Mouse (Mus musculus): ENCODE measurements around the gene Gbf1. TPM values are rescaled to one million over a fixed set of nuclear protein-coding genes. Genes with fewer than 3 reads are reported as not detected.

Gene Gbf1
- polyA plus RNA-seq, 1 experiment from 2014 or later = 59.3 TPM

- peak overlapping the region; percentile 51 for H3K4me3 ChIP-seq (replicated peaks)
- 1% methylated on average over 51 of the region's 54 CpGs for WGBS
- H3K27me3 ChIP-seq (replicated peaks) = peaks cover 26% of the 10 kb centered on the region
- H3K9ac ChIP-seq = peak overlapping the region; percentile 58; the same call in 1 of the 2 replicates
- H3K36me3 ChIP-seq = 0 out of 2 replicates have a peak, but pooled peaks cover 5% of the 10 kb centered on the region
- ATAC-seq (ENCODE audit: insufficient read depth, low FRiP score, low read depth) = no peak
- H3K27ac ChIP-seq = peak overlapping the region; percentile 91
- peaks cover 26% of the 10 kb centered on the region for H3K4me1 ChIP-seq
- peak overlapping the region; percentile 100 for H3K4me2 ChIP-seq
- no peaks in the 10 kb centered on the region for H3K9me3 ChIP-seq
Measured at GRCm38 (mm10) chr19:46329031-46329641, 176.8 kb downstream of the Gbf1 start.

DNA sequence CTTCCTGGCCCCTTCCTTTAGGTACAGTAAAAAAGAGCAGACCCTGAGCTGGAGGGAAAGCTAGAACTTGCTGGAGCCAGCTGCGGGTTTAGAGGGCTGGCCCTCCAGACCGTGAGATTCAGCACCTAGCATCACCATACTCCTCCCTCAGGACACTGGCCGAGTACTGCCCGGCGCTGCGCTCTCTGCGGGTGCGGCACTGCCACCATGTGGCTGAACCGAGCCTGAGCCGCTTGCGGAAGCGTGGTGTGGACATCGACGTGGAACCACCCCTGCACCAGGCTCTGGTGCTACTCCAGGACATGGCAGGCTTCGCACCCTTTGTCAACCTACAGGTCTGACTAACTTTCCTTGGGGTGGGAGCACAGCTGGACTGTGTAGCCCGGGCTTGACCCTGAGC is 177.6 kb downstream of the Gbf1 start:
- 6% methylated on average over 16 of the region's 16 CpGs for WGBS
- no peak overlapping the region for H3K27ac ChIP-seq

GRCm38 (mm10) chr19:46330696-46331095 is 178.4 kb downstream of the Gbf1 start:
- ATAC-seq (ENCODE audit: insufficient read depth, low FRiP score, low read depth) = no peak
- no peak overlapping the region for H3K4me2 ChIP-seq
- H3K9ac ChIP-seq = no peak overlapping the region
- H3K36me3 ChIP-seq = 0 out of 2 replicates have a peak, but pooled peaks cover 5% of the 10 kb centered on the region
- H3K9me3 ChIP-seq = no peaks in the 10 kb centered on the region
- no peak overlapping the region for H3K4me3 ChIP-seq (replicated peaks)
- H3K27ac ChIP-seq = no peak overlapping the region
- 91% methylated on average over 12 of the region's 12 CpGs for WGBS
- H3K27me3 ChIP-seq (replicated peaks) = peaks cover 10% of the 10 kb centered on the region
- peaks cover 26% of the 10 kb centered on the region for H3K4me1 ChIP-seq

More for the DNA sequence above, 177.6 kb downstream of the Gbf1 start:
- Histone ChIP-seq H3K9me3 (no peaks in the 10 kb centered on the region), H3K27me3 (replicated peaks) (peaks cover 18% of the 10 kb centered on the region), H3K4me3 (replicated peaks) (no peak overlapping the region), H3K4me2 (peak overlapping the region; percentile 100), H3K9ac (no peak overlapping the region), H3K4me1 (peaks cover 26% of the 10 kb centered on the region), H3K36me3 (0 out of 2 replicates have a peak, but pooled peaks cover 5% of the 10 kb centered on the region)
- peak; percentile 61 for ATAC-seq (ENCODE audit: insufficient read depth, low FRiP score, low read depth)

DNA sequence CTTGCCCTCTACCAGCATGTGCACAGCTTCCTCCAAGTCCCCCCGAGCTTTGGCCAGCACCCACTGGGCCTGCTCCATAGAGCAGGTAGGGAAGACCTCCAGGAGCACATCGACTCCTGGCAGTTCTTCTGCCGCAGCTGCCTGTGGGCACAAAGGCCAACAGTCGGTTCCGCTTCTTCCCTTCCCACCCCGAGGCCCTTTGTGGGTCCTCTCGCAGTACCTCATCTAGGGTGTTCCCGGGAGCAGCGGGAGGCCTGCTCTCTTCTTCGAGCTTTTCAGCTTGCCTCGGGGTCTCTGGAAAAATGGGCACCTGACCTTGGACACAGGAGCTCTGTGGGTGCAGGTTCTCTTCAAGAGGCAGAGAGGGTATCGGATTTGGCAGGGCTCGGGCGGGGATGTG is 179.0 kb downstream of the Gbf1 start:
- 93% methylated on average over 14 of the region's 14 CpGs for WGBS
- no peak overlapping the region for H3K4me2 ChIP-seq
- no peak for ATAC-seq (ENCODE audit: insufficient read depth, low FRiP score, low read depth)

GRCm38 (mm10) chr19:46331936-46332335 is 179.6 kb downstream of the Gbf1 start:
- H3K27me3 ChIP-seq (replicated peaks) = no peaks in the 10 kb centered on the region
- H3K9me3 ChIP-seq = no peaks in the 10 kb centered on the region
- WGBS = 70% methylated on average over 3 of the region's 3 CpGs
- no peak overlapping the region for H3K4me3 ChIP-seq (replicated peaks)
- no peak overlapping the region for H3K4me2 ChIP-seq
- 0 out of 2 replicates have a peak, but pooled peaks cover 5% of the 10 kb centered on the region for H3K36me3 ChIP-seq
- H3K4me1 ChIP-seq = peaks cover 21% of the 10 kb centered on the region
- no peak overlapping the region for H3K27ac ChIP-seq
- no peak overlapping the region for H3K9ac ChIP-seq
- no peak for ATAC-seq (ENCODE audit: insufficient read depth, low FRiP score, low read depth)

More for the DNA sequence above, 179.0 kb downstream of the Gbf1 start:
- Histone ChIP-seq H3K4me3 (replicated peaks) (no peak overlapping the region), H3K27ac (no peak overlapping the region), H3K9me3 (no peaks in the 10 kb centered on the region), H3K36me3 (0 out of 2 replicates have a peak, but pooled peaks cover 5% of the 10 kb centered on the region), H3K4me1 (peaks cover 26% of the 10 kb centered on the region), H3K27me3 (replicated peaks) (peaks cover 6% of the 10 kb centered on the region), H3K9ac (no peak overlapping the region)

DNA sequence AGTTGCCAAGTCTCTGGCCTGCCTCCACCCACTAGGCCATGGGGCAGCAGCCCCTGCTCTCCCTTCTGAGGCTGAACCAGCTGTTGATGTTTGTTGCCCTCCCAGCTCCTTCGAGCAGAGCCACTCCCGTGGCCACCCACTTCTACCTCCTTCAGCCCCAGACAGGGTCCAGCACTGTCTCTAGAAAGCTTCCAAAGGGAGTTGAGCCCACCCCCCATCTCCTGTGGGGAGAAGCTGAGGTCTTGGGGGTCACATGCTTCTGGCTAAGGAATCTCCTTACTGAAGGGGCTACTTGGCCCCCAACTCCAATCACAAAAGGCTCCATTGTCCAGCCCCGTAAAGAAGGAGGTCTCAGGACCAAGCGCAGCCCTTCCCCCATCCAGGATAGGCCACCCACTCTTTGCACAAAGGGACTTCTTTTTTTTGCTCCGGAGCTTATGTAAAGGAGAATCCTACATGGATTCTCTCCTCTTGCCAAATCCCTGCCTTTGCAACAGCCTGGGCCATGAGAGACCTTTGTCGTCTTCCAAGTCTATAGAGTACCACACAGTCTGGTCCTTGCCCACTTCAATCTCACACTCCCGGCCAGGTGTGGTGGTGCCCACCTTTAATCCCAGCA is 180.5 kb downstream of the Gbf1 start:
- H3K9ac ChIP-seq = no peak overlapping the region
- 74% methylated on average over 7 of the region's 7 CpGs for WGBS

GRCm38 (mm10) chr19:46333906-46334305 is 181.6 kb downstream of the Gbf1 start:
- Histone ChIP-seq H3K4me2 (no peak overlapping the region), H3K9me3 (no peaks in the 10 kb centered on the region), H3K27me3 (replicated peaks) (no peaks in the 10 kb centered on the region), H3K4me1 (peaks cover 14% of the 10 kb centered on the region), H3K9ac (no peak overlapping the region), H3K4me3 (replicated peaks) (no peak overlapping the region), H3K27ac (no peak overlapping the region), H3K36me3 (0 out of 2 replicates have a peak, but pooled peaks cover 5% of the 10 kb centered on the region)
- WGBS = 88% methylated on average over 3 of the region's 3 CpGs
- ATAC-seq (ENCODE audit: insufficient read depth, low FRiP score, low read depth) = no peak

More for the DNA sequence above, 180.5 kb downstream of the Gbf1 start:
- Histone ChIP-seq H3K27ac (no peak overlapping the region), H3K9me3 (no peaks in the 10 kb centered on the region), H3K4me3 (replicated peaks) (no peak overlapping the region), H3K4me1 (peaks cover 16% of the 10 kb centered on the region), H3K36me3 (0 out of 2 replicates have a peak, but pooled peaks cover 5% of the 10 kb centered on the region), H3K4me2 (no peak overlapping the region), H3K27me3 (replicated peaks) (no peaks in the 10 kb centered on the region)
- no peak for ATAC-seq (ENCODE audit: insufficient read depth, low FRiP score, low read depth)

Other genes with a start within 250 kb of the Gbf1 start
- 13.1 and 17.3 TPM in 2 replicates for gene Armh3, start 154.0 kb upstream of the Gbf1 start, polyA plus RNA-seq (2015; fragmentation: Nextera tagmentation; extraction: Ambion mirVana)
- gene Hps6, start 149.0 kb upstream of the Gbf1 start, polyA plus RNA-seq (2015; fragmentation: Nextera tagmentation; extraction: Ambion mirVana) = 8.1 TPM in 2 replicates
- gene Pprc1, start 107.6 kb upstream of the Gbf1 start, polyA plus RNA-seq (2015; fragmentation: Nextera tagmentation; extraction: Ambion mirVana) = 32.7 and 37.5 TPM in 2 replicates
- gene Ldb1, start 107.3 kb upstream of the Gbf1 start, polyA plus RNA-seq (2015; fragmentation: Nextera tagmentation; extraction: Ambion mirVana) = 73.9 and 74.1 TPM in 2 replicates
- 79.3 and 89.8 TPM in 2 replicates for gene Nolc1, start 76.6 kb upstream of the Gbf1 start, polyA plus RNA-seq (2015; fragmentation: Nextera tagmentation; extraction: Ambion mirVana)
- not detected in 2 replicates for gene Elovl3, start 20.6 kb upstream of the Gbf1 start, polyA plus RNA-seq (2015; fragmentation: Nextera tagmentation; extraction: Ambion mirVana)
- 0.15 TPM in 1 of 2 replicates, not detected in the other for gene Pitx3, start 4.2 kb upstream of the Gbf1 start, polyA plus RNA-seq (2015; fragmentation: Nextera tagmentation; extraction: Ambion mirVana)
- 10.6 TPM in 2 replicates for gene Nfkb2, start 151.8 kb downstream of the Gbf1 start, polyA plus RNA-seq (2015; fragmentation: Nextera tagmentation; extraction: Ambion mirVana)
- gene Psd, start 174.6 kb downstream of the Gbf1 start, polyA plus RNA-seq (2015; fragmentation: Nextera tagmentation; extraction: Ambion mirVana) = 52.9 and 54.7 TPM in 2 replicates
- 16.7 TPM in 2 replicates for gene Fbxl15, start 175.7 kb downstream of the Gbf1 start, polyA plus RNA-seq (2015; fragmentation: Nextera tagmentation; extraction: Ambion mirVana)
- 134 and 137 TPM in 2 replicates for gene Cuedc2, start 186.2 kb downstream of the Gbf1 start, polyA plus RNA-seq (2015; fragmentation: Nextera tagmentation; extraction: Ambion mirVana)
- gene Mfsd13a, start 188.6 kb downstream of the Gbf1 start, polyA plus RNA-seq (2015; fragmentation: Nextera tagmentation; extraction: Ambion mirVana) = 11.9 and 12.9 TPM in 2 replicates
- 1.4 and 1.5 TPM in 2 replicates for gene 2310034G01Rik, start 197.8 kb downstream of the Gbf1 start, polyA plus RNA-seq (2015; fragmentation: Nextera tagmentation; extraction: Ambion mirVana)
- gene Actr1a, start 243.2 kb downstream of the Gbf1 start, polyA plus RNA-seq (2015; fragmentation: Nextera tagmentation; extraction: Ambion mirVana) = 122 TPM in 2 replicates
- 24.9 and 26.2 TPM in 2 replicates for gene Sufu, start 244.4 kb downstream of the Gbf1 start, polyA plus RNA-seq (2015; fragmentation: Nextera tagmentation; extraction: Ambion mirVana)